Mouse (Mus musculus) urinary bladder, postnatal 25 days (tissue): ENCODE results near the gene Tubal3.

Experiments used
- DNase-seq: peaks from one replicate; pipeline ENCODE4 v3.0.0; 2022; ENCODE audit warnings: low spot score

Gene Tubal3

DNA sequence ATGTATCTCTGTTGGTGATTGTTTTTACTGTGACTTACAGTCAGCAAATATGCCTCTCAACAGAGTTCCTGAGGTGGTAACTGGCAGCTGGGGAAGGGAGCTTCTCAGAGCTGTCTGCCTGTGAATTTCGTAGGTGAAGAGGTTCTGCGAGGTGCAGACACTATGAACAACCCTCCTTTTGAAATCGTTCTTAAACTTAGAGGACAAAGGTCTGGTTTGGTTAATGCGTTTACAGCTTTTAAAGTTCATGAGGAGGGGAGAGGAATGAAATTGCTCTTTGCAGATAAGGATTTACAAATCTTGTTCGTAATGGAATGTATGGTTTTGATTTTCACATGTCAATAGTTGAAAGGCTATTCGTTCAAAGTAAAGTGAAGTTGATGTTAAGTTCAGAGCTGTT lies 7.6 kb downstream of the Tubal3 start:
- DNase-seq: no peak

DNA sequence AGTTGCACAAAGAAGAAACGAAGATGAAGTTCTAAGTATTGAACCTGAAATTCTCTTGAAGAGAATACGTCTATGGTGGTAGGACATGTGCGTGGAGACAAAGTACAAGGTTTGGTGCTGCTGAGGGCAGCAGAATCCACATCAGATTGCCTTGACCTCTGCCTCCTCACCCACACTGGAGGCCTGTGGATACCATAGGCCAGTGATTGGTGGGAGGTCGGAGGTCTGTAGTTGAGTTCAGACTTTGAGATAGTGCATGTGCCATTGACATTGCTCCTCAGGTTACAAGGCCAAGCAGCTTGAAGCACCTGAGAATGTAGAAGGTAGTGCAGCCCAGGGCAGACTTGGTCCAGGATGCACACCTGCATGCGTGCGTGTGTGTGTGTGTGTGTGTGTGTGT lies 8.0 kb downstream of the Tubal3 start:
- DNase-seq: no peak

DNA sequence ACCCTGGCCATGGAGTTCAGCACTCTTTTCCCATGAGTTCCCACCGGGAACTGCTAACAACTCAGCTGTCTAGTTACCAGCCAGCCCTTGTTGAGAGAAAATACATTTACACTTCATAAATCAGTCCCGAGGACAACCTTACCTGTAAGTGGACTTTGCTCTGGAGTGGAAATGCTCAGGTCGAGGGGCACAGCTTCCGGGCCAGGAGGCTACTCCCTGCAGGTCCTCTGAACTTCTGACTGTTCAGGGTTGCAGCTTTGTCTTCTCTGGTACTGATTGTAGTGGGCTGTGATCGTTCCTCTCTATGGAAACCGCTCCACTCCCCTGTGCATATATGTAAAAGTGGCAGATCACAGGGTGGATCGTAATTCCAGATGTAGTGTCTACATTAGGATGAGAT lies 26.6 kb downstream of the Tubal3 start:
- DNase-seq: no peak

DNA sequence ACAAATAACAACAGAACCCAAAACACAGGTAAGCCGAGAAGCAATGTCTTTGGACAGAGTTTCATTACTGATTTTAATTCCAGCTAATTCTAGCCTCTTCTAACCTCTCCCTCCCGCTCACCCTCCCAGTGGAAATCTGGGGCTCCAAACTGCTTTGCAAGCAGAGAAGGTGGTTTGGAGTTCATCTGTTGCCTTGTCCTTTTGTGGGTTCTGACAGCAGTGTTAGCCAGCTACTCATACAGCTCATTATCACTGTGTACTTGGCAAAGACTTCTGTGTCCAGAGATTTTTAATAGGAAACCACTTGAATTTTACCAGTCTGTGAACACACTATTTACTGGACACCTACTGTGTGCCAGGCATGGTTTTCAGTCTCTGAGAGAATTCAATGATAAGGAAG lies 27.2 kb downstream of the Tubal3 start, which contains the start of gene Ucn3:
Ucn3 (minus strand) TSS at position 101 of the 400 bp plus-strand sequence.
- DNase-seq: no peak

DNA sequence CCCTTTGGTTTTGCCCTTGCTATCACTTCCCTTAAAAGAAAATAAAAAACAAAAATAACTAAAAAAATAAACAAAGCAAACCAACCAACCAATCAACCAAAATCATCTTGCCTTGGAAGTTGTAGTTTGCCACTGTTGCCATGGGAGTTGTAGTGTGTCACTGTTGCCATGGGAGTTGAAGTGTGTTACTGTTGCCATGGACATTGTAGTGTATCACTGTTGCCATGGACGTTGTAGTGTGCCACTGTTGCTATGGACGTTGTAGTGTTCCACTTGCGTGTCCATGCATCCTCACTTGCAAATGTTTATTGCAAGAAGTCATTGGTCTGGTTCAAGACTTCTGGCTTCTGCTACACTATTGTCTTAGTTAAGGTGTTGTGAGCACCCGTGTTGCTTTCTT lies 29.2 kb downstream of the Tubal3 start:
- DNase-seq: no peak

DNA sequence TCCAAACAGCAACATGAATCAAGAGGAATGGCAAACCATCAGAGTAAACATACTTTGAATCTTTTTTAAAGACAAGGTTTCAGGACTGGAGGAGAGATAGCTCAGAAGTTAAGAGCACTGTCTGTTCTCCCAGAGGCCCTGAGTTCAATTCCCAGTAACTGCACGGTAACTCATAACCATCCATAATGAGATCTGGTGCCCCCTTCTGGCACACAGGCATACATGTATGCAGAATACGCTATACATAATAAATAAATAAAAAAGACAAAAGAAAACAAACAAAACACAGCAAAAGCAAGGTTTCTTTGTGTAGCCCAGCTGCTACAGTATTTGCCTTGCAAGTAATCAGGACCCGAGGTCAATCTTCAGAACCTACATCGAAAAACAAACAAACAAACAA lies 31.4 kb downstream of the Tubal3 start:
- DNase-seq: no peak

DNA sequence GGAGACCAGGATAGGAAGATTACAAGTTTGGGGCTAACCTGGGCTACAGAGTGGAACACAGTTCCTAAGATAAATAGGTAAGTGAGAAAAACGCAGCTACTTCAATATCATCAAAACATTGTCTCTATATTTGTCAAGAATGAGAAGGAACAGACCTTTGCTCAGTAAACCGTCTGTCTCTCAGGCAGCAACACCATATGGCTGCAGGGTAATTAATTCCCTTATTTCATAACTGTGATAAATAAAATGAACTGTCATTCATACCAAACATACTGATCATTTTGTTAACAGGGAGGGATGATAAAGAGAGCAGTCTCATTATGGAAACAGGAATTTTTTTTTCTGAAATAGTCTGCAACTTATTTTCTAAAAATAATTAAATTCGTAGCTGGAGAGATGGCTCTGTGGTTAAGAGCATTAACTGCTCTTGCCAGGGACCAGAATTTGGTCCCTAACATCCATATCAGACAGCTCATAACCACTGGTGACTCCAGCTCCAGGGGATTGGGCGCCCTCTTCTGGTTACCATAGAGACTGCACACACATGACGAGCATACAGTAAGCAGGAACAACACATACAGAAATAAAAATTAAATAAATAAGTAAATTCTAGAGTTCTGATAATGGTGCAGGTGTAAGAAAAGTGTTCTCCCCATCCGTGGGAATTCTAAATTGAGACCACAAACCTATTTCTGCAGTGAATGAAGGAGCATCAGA lies 33.3 kb downstream of the Tubal3 start:
- DNase-seq: no peak

DNA sequence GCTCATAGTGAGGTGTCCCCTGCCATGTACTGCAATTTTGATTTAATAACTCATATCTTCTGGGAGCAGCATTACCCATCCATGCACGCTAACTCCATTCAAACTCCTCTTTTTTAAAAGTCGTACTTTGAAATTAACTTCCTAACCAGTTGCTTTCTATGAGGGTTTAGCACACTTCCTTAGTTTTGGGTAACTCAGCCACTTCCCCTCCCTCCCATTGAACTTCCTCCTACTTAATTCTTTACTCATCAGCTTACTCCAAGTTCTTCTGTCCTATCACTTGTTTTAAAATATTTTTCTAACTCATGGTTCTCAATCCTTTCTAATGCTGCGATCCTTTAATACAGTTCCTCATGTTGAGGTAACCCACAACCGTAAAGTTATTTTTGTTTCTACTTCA lies 50.8 kb downstream of the Tubal3 start:
- DNase-seq: no peak
